Mouse (Mus musculus): ENCODE results near the gene Dpf1. TPM values are rescaled to one million over a fixed set of nuclear protein-coding genes. Genes with fewer than 3 reads are reported as not detected.

Dpf1 gene
- polyA plus RNA-seq (2015; fragmentation: Nextera tagmentation; extraction: Ambion mirVana), result 4.8 and 7.1 TPM in 2 replicates

DNA sequence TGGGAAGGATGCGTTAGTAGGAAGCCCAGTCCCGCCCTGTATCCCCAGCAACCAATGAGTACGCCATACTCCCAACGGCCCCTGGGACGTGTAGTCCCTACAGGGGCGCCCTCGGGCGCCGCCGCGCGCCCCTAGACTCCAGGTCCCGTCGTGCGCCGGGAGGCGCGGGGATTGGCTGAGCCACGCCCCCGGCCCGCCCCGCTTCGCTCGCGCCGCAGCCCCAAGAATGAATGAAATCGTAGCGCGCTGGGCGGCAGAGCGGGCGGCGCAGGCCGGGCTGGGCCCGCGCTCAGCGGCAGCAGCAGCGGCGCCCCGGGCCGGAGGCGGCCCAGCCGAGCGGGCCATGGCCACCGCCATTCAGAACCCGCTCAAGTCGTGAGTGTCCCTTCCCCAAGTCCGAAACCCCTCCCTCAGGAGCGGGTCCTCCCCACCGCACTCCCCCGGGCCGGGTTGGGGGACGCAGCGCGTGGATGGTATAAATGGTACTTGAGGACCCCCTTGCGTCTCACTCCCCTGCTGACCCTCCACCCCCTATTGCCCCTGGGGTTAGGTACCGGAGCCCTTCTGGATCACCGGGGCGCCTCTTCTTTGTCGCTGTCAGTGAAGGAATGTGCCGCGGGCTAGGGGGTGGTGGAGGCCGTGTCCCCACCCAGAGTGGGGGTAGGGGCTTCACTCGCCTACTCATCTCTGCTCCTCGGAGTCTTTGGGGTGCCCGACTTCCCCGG, at the start of gene Dpf1:
TSS of gene Dpf1 (plus strand) at position 214 of the 725 bp plus-strand sequence.

DNA sequence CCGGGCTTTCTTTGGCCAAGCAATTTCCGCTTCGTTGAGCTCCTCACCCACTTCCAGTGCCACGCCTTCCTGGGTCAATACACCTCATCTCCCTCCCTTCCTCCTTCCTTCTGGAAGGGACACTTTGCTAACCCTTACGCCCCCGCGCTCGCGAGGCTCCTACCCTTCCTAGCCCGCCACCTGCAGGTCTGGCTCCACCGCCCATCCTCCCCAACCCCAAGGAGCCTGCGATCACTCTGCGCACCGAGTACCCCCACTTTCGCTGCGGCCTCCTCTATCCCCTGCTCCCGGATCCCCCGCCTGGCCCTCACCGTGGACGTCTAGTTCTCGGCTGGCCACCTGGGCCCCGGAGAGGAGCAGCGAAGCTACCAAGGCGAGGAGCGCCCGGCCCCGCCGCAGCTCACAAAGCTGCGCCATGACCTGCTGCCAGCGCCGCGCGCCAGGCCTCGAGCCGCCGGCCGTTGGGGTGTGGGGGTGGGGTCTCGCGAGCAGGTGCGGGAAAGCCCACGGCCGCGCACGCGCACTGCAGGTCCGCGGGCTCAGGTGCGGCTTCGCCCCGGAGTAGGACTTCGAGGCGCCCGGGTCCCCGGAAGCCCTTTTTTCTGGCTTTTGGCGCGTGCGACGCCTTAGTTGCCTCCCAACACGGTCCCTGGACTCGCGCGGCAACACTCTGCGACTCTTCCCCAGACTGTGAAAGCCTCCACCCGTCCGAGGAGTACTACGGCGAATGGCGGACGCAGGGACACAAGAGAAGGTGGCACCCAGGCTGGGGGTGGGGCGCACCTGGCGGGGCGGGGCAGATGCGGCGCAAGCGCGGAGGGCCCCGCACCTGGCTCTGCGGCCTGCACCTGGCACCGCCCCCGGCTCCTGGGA, 22.3 kb upstream of the Dpf1 start, which contains the start of gene Spint2:
TSS of gene Spint2 (minus strand) at position 712 of the 873 bp plus-strand sequence.

DNA sequence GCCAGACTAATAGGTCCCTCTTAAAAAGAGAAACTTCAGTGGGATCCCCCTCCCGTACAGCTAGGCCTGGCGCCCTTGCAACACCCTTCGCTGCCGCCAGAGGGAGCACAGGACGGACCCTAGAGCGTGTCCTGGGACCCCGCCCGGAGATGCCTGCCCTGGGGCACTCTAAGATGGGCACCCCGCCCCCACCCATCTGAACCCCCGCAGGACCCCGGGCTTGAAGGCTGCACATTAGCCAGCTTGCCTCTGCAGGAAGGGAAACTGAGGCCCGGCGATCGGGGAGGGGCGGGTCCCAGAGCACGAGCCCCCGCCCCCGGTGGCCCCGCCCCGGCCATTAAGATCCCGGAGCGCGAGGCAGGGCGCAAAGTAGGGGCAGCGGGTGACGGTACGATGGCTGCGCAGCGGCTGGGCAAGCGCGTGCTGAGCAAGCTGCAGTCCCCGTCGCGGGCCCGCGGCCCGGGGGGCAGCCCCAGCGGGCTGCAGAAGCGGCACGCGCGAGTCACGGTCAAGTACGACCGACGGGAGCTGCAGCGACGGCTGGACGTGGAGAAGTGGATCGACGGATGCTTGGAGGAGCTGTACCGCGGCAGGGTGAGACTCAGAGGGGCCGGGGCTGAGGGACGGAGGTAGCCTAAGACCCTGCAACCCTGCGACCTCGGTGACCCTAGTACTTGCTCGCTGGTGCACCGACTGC, 14.7 kb upstream of the Dpf1 start, which contains the start of gene Ppp1r14a:
TSS of gene Ppp1r14a (plus strand) at position 367 of the 697 bp plus-strand sequence.

Other genes starting within 250 kb of the Dpf1 start
- gene Ryr1, start 178.8 kb upstream of the Dpf1 start, polyA plus RNA-seq (2015; fragmentation: Nextera tagmentation; extraction: Ambion mirVana), result 0.41 and 1.5 TPM in 2 replicates
- gene Rasgrp4, start 169.1 kb upstream of the Dpf1 start, polyA plus RNA-seq (2015; fragmentation: Nextera tagmentation; extraction: Ambion mirVana), result 0.65 and 0.72 TPM in 2 replicates
- 22.0 and 30.3 TPM in 2 replicates for gene Fam98c, start 147.7 kb upstream of the Dpf1 start, polyA plus RNA-seq (2015; fragmentation: Nextera tagmentation; extraction: Ambion mirVana)
- gene Ggn, start 133.7 kb upstream of the Dpf1 start, polyA plus RNA-seq (2015; fragmentation: Nextera tagmentation; extraction: Ambion mirVana), result 0.65 and 1.1 TPM in 2 replicates
- gene Spred3, start 133.5 kb upstream of the Dpf1 start, polyA plus RNA-seq (2015; fragmentation: Nextera tagmentation; extraction: Ambion mirVana), result 2.3 and 3.7 TPM in 2 replicates
- 266 and 370 TPM in 2 replicates for gene Psmd8, start 123.2 kb upstream of the Dpf1 start, polyA plus RNA-seq (2015; fragmentation: Nextera tagmentation; extraction: Ambion mirVana)
- 0.76 and 1.7 TPM in 2 replicates for gene Catsperg1, start 89.9 kb upstream of the Dpf1 start, polyA plus RNA-seq (2015; fragmentation: Nextera tagmentation; extraction: Ambion mirVana)
- gene Kcnk6, start 71.4 kb upstream of the Dpf1 start, polyA plus RNA-seq (2015; fragmentation: Nextera tagmentation; extraction: Ambion mirVana), result 0.69 and 1.3 TPM in 2 replicates
- gene Yif1b, start 65.6 kb upstream of the Dpf1 start, polyA plus RNA-seq (2015; fragmentation: Nextera tagmentation; extraction: Ambion mirVana), result 75.2 and 79.0 TPM in 2 replicates
- gene 2200002D01Rik, start 55.5 kb upstream of the Dpf1 start, polyA plus RNA-seq (2015; fragmentation: Nextera tagmentation; extraction: Ambion mirVana), result 16.2 and 34.8 TPM in 2 replicates
- gene Spint2, start 22.0 kb upstream of the Dpf1 start, polyA plus RNA-seq (2015; fragmentation: Nextera tagmentation; extraction: Ambion mirVana), result 67.7 and 134 TPM in 2 replicates
- 22.7 and 34.9 TPM in 2 replicates for gene Ppp1r14a, start 14.6 kb upstream of the Dpf1 start, polyA plus RNA-seq (2015; fragmentation: Nextera tagmentation; extraction: Ambion mirVana)
- gene Sipa1l3, start 214.7 kb downstream of the Dpf1 start, polyA plus RNA-seq (2015; fragmentation: Nextera tagmentation; extraction: Ambion mirVana), result 3.5 and 8.8 TPM in 2 replicates